Mouse (Mus musculus): ENCODE measurements at regions not wholly inside any gene's neighbourhood (a gene's known extent, or its start where the extent isn't known, plus 50 kb on each side); places are given as distances from the start of the nearest gene placed in this dataset.

- no peak for ATAC-seq (ENCODE audit: insufficient number of reproducible peaks, low FRiP score, low TSS enrichment)
Observed at GRCm38 (mm10) chr3:149253080-149253479, 262.7 kb upstream of the Adgrl2 start.

- no peak for ATAC-seq (ENCODE audit: insufficient number of reproducible peaks, low FRiP score, low TSS enrichment)
Observed at GRCm38 (mm10) chr3:149252144-149252543, 261.8 kb upstream of the Adgrl2 start.

GRCm38 (mm10) chr3:149247626-149247987 is 257.3 kb upstream of the Adgrl2 start:
- ATAC-seq (ENCODE audit: insufficient number of reproducible peaks, low FRiP score, low TSS enrichment), result no peak

GRCm38 (mm10) chr3:149246935-149247625 is 256.7 kb upstream of the Adgrl2 start:
- ATAC-seq (ENCODE audit: insufficient number of reproducible peaks, low FRiP score, low TSS enrichment), result no peak

DNA sequence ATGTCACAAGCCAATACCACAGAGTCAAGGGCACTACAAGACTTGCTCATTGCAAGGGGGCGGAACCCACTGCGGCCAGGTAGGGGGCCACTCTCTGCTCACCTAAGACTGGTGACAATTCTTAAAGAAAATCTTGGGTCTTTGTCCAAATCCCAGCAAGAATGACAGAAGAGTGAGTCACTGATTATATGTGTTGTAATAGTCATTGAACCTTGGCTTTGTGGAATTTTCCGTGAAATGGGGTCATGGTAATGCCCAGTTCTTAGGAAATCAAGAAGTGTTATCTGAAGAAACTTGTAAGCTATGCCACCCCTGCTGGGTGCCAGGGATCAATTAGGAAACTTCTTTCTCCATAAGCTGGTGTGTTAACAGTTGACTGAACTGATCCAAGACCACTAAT is 249.3 kb upstream of the Adgrl2 start:
- ATAC-seq (ENCODE audit: insufficient number of reproducible peaks, low FRiP score, low TSS enrichment), result no peak

- no peak for ATAC-seq (ENCODE audit: insufficient number of reproducible peaks, low FRiP score, low TSS enrichment)
Observed at GRCm38 (mm10) chr3:149238076-149238475, 247.7 kb upstream of the Adgrl2 start.

GRCm38 (mm10) chr3:149235183-149235582 is 244.8 kb upstream of the Adgrl2 start:
- ATAC-seq (ENCODE audit: insufficient number of reproducible peaks, low FRiP score, low TSS enrichment), result no peak

- no peak for ATAC-seq (ENCODE audit: insufficient number of reproducible peaks, low FRiP score, low TSS enrichment)
Observed at GRCm38 (mm10) chr3:149233691-149234131, 243.4 kb upstream of the Adgrl2 start.

DNA sequence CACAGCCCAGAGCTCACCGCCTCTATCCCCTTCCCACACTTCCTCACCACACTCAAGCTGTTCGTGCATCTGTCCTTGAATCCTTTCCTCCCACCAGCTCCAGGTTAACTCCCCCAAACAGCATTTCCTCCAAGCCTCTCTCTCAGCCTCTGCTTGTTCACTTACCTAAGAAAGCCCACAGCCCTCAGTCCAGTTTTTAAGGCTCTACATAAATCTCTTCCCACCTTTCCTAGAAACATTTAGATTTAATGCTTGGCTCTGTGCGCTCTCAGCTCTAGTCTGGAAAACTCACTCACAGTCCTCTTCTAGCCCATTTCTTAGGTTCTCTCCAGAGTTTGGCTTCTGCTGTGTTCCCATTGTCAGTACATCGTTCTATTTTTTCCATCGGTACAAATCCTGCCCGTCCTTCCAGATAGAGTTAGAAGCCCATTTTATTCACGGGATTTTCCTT is 242.9 kb upstream of the Adgrl2 start:
- ATAC-seq (ENCODE audit: insufficient number of reproducible peaks, low FRiP score, low TSS enrichment), result no peak

DNA sequence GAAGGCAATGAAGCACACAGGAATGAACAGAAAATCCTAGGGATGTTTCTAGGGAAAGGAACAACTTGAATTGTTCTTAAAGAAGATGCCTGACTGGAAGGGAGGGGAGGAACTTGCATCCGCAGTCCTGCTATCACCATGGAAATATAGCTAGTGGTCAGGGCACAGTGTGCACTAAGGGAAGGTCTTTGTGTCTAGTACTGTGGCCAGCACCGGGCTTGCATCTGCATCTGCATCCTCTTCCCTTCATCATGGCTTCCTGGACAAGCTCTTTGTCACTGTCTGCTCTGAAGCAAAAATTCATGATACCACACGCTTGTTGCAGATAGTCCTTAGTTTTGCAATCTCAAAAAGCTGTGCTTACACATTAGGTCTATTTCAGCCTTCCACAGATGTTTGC is 241.0 kb upstream of the Adgrl2 start:
- ATAC-seq (ENCODE audit: insufficient number of reproducible peaks, low FRiP score, low TSS enrichment), result no peak

- ATAC-seq (ENCODE audit: insufficient number of reproducible peaks, low FRiP score, low TSS enrichment), result no peak
Observed at GRCm38 (mm10) chr3:149227556-149227955, 237.2 kb upstream of the Adgrl2 start.

DNA sequence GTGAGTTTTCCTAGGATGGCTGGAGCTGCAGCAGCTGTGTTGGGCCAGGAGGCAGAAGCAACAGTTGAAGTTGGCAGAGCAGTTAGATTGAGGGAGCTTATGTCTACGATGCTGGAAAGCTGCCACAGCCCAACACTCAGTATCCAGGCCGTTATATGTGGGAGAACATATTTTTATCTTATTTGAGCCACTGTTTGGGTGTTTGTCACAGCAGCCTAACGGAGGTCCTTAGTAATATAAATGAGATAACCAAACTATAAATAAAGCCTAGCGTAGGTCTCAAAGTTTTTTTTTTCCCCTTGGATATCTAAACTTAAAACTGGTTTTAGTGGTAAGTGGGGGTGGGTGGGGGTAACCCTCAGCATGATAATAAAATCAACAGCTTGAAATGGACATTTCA is 236.4 kb upstream of the Adgrl2 start:
- no peak for ATAC-seq (ENCODE audit: insufficient number of reproducible peaks, low FRiP score, low TSS enrichment)

GRCm38 (mm10) chr3:149225684-149226083 is 235.3 kb upstream of the Adgrl2 start:
- no peak for ATAC-seq (ENCODE audit: insufficient number of reproducible peaks, low FRiP score, low TSS enrichment)

DNA sequence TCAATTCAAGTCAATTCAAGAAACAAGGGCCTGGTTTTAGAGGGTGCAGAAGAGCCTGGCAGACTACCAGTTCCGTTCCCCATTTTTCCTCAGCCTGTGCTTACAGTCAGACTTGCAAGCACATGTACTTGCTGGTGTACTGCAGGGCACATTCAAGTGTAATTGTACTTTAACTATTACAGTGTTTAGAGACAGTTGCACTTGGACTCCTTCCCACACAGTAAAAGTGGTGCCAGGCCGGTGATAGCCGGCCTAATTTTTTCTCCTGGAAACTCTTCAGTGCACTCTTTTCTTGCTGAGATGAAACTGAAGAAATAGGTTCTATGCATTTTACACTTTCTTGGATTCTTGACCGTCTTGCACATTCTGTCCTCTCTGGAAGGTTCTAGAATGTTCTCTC is 233.9 kb upstream of the Adgrl2 start:
- no peak for ATAC-seq (ENCODE audit: insufficient number of reproducible peaks, low FRiP score, low TSS enrichment)

GRCm38 (mm10) chr3:149223776-149224175 is 233.4 kb upstream of the Adgrl2 start:
- no peak for ATAC-seq (ENCODE audit: insufficient number of reproducible peaks, low FRiP score, low TSS enrichment)

- no peak for ATAC-seq (ENCODE audit: insufficient number of reproducible peaks, low FRiP score, low TSS enrichment)
Observed at GRCm38 (mm10) chr3:149220958-149221357, 230.6 kb upstream of the Adgrl2 start.

DNA sequence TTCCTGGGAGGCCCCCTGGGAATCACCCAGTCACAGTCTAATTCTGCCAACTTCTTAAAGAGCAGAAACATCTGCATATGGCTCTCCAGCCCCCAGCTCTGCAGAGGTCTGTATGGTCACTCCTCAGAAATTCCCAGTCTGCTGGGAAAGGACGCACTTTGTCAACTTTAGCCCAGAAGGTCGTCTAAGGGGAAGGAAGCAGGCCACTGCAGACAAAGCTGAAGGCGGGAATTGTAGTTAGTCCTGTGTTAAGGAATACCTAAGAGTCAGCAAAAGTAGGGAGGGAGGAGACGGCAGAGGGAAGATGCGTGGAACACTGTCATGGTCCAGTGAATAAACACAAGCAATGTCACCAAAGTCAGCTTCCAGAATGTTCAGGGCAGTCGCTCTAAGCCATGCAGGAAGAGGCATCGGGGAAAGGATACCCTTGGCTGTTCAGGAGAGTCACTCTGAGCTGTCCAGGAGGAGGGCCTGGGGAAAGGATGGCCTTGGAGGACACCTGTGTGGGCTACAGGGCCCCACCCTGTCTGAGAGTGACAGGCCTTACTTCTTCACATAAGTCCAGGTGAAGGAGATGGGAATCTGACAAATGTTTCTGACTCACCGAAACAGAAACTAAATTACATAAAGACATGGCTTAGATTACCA is 230.1 kb upstream of the Adgrl2 start:
- ATAC-seq (ENCODE audit: insufficient number of reproducible peaks, low FRiP score, low TSS enrichment), result no peak

DNA sequence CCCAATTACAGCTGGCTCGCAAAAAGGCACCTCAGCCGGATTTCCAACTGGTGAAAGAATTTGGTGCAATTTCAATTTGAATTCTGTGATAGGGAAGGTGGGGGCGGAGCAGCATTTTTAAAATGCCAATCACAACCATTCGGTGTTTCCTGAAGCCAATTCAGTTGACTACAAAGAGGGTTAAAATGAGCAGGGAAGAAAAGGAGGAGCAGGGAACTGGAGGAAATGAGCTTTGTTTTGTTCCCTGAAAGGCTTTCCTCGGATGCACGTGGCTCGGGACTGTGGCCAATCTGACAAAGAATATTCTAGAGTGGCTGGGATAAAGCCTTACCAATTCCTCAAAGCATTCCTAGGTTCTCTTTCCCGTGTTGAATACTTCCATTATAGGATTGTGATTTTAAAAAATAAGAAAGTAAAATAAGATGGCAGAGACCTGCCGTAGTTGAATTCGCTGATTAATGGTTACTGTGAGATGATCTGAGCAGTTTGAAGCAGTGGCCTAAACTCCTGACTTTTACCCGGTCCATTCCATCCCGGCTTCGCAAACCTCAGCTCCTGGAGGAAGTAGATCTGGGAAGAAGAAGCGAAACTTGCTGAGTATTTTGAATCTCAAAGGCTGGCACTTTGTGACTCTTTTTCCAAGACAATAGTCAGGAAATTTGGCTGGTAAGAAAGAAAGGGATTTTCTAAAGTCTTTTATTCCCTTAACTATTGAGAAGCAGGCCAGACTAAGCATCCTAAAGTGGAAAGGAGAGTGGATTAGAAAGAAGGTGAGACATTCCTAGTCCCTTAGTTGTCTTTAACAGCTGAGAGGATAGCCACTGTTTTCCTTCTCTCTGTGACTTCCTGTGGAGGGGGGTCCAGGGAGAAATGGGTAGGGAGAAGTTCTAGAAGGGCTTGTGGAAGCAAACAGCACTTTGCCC is 229.3 kb upstream of the Adgrl2 start:
- no peak for ATAC-seq (ENCODE audit: insufficient number of reproducible peaks, low FRiP score, low TSS enrichment)

GRCm38 (mm10) chr3:149217916-149218803 is 227.8 kb upstream of the Adgrl2 start:
- ATAC-seq (ENCODE audit: insufficient number of reproducible peaks, low FRiP score, low TSS enrichment), result no peak

- no peak for ATAC-seq (ENCODE audit: insufficient number of reproducible peaks, low FRiP score, low TSS enrichment)
Observed at GRCm38 (mm10) chr3:149216759-149217400, 226.5 kb upstream of the Adgrl2 start.

Data from cerebellum, adult (tissue).